Mouse (Mus musculus): ENCODE measurements around the gene Rbp3.

- no peak for TF ChIP-seq CTCF (IDR thresholded peaks at IDR 0.05; ENCODE audit: low read depth, low read length)
- no peak for TF ChIP-seq TAL1 (conservative IDR thresholded peaks at IDR 0.05; ENCODE audit: low read depth, low read length)
- TF ChIP-seq GATA1 (IDR thresholded peaks at IDR 0.05; ENCODE audit: borderline replicate concordance, low read length), result no peak
- no peak for TF ChIP-seq POLR2AphosphoS5 (IDR thresholded peaks at IDR 0.05; ENCODE audit: insufficient replicate concordance, low read depth, low read length)
These were observed 23.9 kb downstream of the Rbp3 start for GRCm38 (mm10) chr14:33977748-33978147.
